Mouse (Mus musculus) gastrocnemius, adult 8-10 months (tissue): ENCODE data around the gene Nmral1. TPM values are rescaled to one million over a fixed set of nuclear protein-coding genes. Genes with fewer than 3 reads are reported as not detected.
"Not testable (repeated sequence)": the region's sequence is repeated elsewhere in the genome, so short reads cannot be mapped to it uniquely, and the experiment has no call there.

Experiments
- DNase-seq, 2 experiments: peaks; one replicate each; pipeline ENCODE4 v3.0.0; 2022; ENCODE audit warnings: low spot score in 2 of 2
- total RNA-seq, 4 experiments: library from RNA; stranded (reverse); gene quantifications; 2 replicates each; pipeline ENCODE4 v1.2.4; 2022

Gene Nmral1
- total RNA-seq, 4 experiments from 2014 or later = 1.9 to 3.3 (median 2.8) TPM

GRCm38 (mm10) chr16:4717866-4718265 is 1.3 kb downstream of the Nmral1 start:
- no peak for DNase-seq

GRCm38 (mm10) chr16:4713861-4714710 is 5.1 kb downstream of the Nmral1 start:
- no peak for DNase-seq

- no peak for DNase-seq
These were observed 8.0 kb downstream of the Nmral1 start for GRCm38 (mm10) chr16:4711173-4711572.

- no peak for DNase-seq
These were observed 13.6 kb downstream of the Nmral1 start for GRCm38 (mm10) chr16:4705541-4705940.

GRCm38 (mm10) chr16:4702646-4703045 is 16.5 kb downstream of the Nmral1 start:
- no peak for DNase-seq

GRCm38 (mm10) chr16:4701211-4701610 is 17.9 kb downstream of the Nmral1 start:
- no peak for DNase-seq

GRCm38 (mm10) chr16:4689371-4689770 is 29.8 kb downstream of the Nmral1 start:
- DNase-seq = not testable (repeated sequence)

- DNase-seq = no peak
These were observed 34.7 kb downstream of the Nmral1 start for GRCm38 (mm10) chr16:4684457-4684791.

- peak; percentile 91 to 94 for DNase-seq
These were observed 35.3 kb downstream of the Nmral1 start for GRCm38 (mm10) chr16:4683581-4684456.

GRCm38 (mm10) chr16:4683193-4683580 is 36.0 kb downstream of the Nmral1 start:
- no peak for DNase-seq

- DNase-seq = no peak
These were observed 36.5 kb downstream of the Nmral1 start for GRCm38 (mm10) chr16:4682628-4683179.

- not testable (repeated sequence) for DNase-seq
These were observed 38.2 kb downstream of the Nmral1 start for GRCm38 (mm10) chr16:4680922-4681455.

GRCm38 (mm10) chr16:4679121-4680018 is 39.8 kb downstream of the Nmral1 start, which contains the start of gene Coro7:
Coro7 (minus strand) TSS chr16:4679777.
- peak; percentile 83 to 90 for DNase-seq

- no peak for DNase-seq
These were observed 41.1 kb downstream of the Nmral1 start for GRCm38 (mm10) chr16:4678080-4678479.

- DNase-seq = no peak
These were observed 42.3 kb downstream of the Nmral1 start for GRCm38 (mm10) chr16:4676836-4677235.

GRCm38 (mm10) chr16:4674091-4674490 is 45.1 kb downstream of the Nmral1 start:
- DNase-seq = no peak

GRCm38 (mm10) chr16:4670317-4670716 is 48.8 kb downstream of the Nmral1 start:
- DNase-seq = no peak

- DNase-seq = peak; percentile 68 to 73
These were observed 51.9 kb downstream of the Nmral1 start for GRCm38 (mm10) chr16:4667190-4667808.

- DNase-seq = no peak
These were observed 53.4 kb downstream of the Nmral1 start for GRCm38 (mm10) chr16:4665726-4666125.

GRCm38 (mm10) chr16:4663806-4664205 is 55.4 kb downstream of the Nmral1 start:
- DNase-seq = no peak
